Mouse (Mus musculus) ES-E14 (cell line): ENCODE results near the gene Olfr243. TPM values are rescaled to one million over a fixed set of nuclear protein-coding genes. Genes with fewer than 3 reads are reported as not detected.
"Not testable (repeated sequence)": the region's sequence is repeated elsewhere in the genome, so short reads cannot be mapped to it uniquely, and the experiment has no call there.

ENCODE experiments used
- DNase-seq: peaks from one replicate; pipeline ENCODE4 v3.0.0-alpha.2; 2013; ENCODE audit warnings: low read depth, low spot score
- H3K27ac ChIP-seq: 2 replicates; pipeline ENCODE4 v1.5.1; 2012; ENCODE audit warnings: low read depth, mild to moderate bottlenecking, low read length, moderate library complexity, mixed read lengths; ENCODE audit not compliant: poor library complexity, insufficient read depth, severe bottlenecking
- H3K36me3 ChIP-seq: 2 replicates; pipeline ENCODE4 v1.6.1; 2012; ENCODE audit warnings: mild to moderate bottlenecking, low read length, moderate library complexity, mixed read lengths; ENCODE audit not compliant: control insufficient read depth, poor library complexity, insufficient read depth, severe bottlenecking
- H3K4me1 ChIP-seq, 2 experiments: fragments of 150-350 bp in 1 of 2; sonication (generic) in 1 of 2; 2 replicates each; pipeline ENCODE4 v1.6.1; 2012; ENCODE audit warnings: low read length in 2 of 2, mild to moderate bottlenecking in 1 of 2, mixed read lengths in 1 of 2; ENCODE audit not compliant: control insufficient read depth in 2 of 2, insufficient read depth in 2 of 2, poor library complexity in 1 of 2
- H3K4me3 ChIP-seq, 2 experiments: fragments of 150-350 bp in 1 of 2; sonication (generic) in 1 of 2; 2 replicates each; pipeline ENCODE4 v1.5.1; 2012; ENCODE audit warnings: low read length in 2 of 2, low read depth in 1 of 2, mild to moderate bottlenecking in 1 of 2, mixed read lengths in 1 of 2; ENCODE audit not compliant: insufficient read depth in 1 of 2, poor library complexity in 1 of 2, severe bottlenecking in 1 of 2
- H3K9ac ChIP-seq: 2 replicates; pipeline ENCODE4 v1.6.1; 2012; ENCODE audit warnings: low read depth, mild to moderate bottlenecking, low read length, mixed read lengths; ENCODE audit not compliant: poor library complexity, insufficient read depth, severe bottlenecking
- H3K9me3 ChIP-seq: fragments of 150-350 bp; sonication (generic); 2 replicates; pipeline ENCODE4 v1.6.1; 2012; ENCODE audit warnings: low read depth, mild to moderate bottlenecking, low read length; ENCODE audit not compliant: control insufficient read depth, insufficient read depth
- CHD2 ChIP-seq: IDR thresholded peaks from 2 replicates; pipeline ENCODE4 v1.6.1; 2014; ENCODE audit warnings: mild to moderate bottlenecking, low read depth, low read length, inconsistent platforms
- HCFC1 ChIP-seq: IDR thresholded peaks from 2 replicates; pipeline ENCODE4 v1.6.1; 2012; ENCODE audit warnings: low read length, inconsistent platforms, borderline replicate concordance; ENCODE audit not compliant: insufficient read depth
- MAFK ChIP-seq: IDR thresholded peaks from 2 replicates; pipeline ENCODE4 v1.6.1; 2014; ENCODE audit warnings: mild to moderate bottlenecking, low read depth, low read length, inconsistent platforms; ENCODE audit not compliant: insufficient read depth
- ZC3H11A ChIP-seq: IDR thresholded peaks from 2 replicates; pipeline ENCODE4 v1.6.1; 2012; ENCODE audit warnings: low read depth, mild to moderate bottlenecking, inconsistent platforms, low read length, borderline replicate concordance
- ZNF384 ChIP-seq: IDR thresholded peaks from 2 replicates; pipeline ENCODE4 v1.6.1; 2012; ENCODE audit warnings: low read depth, low read length, inconsistent platforms
- in situ Hi-C, 2 experiments: fragments of 600-800 bp; cut with MboI; formaldehyde crosslinking; loops; one replicate each; pipeline ENCODE4 v1.15.1; 2025; ENCODE audit warnings: low sequenced_read_pairs in 2 of 2, inconsistent platforms in 1 of 2; ENCODE audit not compliant: unreplicated experiment in 2 of 2
- total RNA-seq: library from RNA; depleted of rRNA; stranded (reverse); fragments of 300-350 nt; gene quantifications from 2 replicates; pipeline ENCODE4 v1.2.3, GENCODE M21; 2012; rRNA removed

The Olfr243 gene
- total RNA-seq, 1 experiment, result not detected

GRCm38 (mm10) chr7:103730074-103730473 lies 15.6 kb downstream of the Olfr243 start, which contains the start of gene Olfr628:
Olfr628 (plus strand) TSS chr7:103730374.
- in situ Hi-C loops, result no loop called here
- no peak within 1 kb of the TSS for H3K4me3 ChIP-seq
- no peak for DNase-seq
- no peaks in the 10 kb centered on the region for H3K4me1 ChIP-seq
- H3K36me3 ChIP-seq, result no peaks in the 10 kb centered on the region
- H3K27ac ChIP-seq, result no peak within 1 kb of the TSS
- TF ChIP-seq MAFK, result no peak
- TF ChIP-seq CHD2, result no peak
- no peaks in the 10 kb centered on the region for H3K9me3 ChIP-seq
- H3K9ac ChIP-seq, result no peak within 1 kb of the TSS

DNA sequence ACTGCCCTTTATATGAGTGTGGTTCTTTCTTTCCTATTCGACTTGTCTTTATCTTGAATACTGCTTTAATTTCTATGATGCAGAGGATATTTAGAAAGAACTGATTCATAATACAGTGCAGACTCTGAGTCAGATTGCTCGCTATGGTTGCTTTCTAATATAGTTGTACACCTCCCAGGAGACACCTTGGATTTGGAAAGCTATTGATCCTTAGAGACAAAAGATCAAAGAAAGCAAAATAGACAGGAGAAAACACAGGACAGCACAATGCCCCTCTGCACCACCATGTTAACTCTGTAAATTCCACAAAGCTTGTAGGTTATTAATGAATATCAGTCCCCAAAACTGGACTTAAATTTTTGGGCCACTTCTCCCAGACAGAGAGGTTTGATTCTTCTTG lies 30.4 kb downstream of the Olfr243 start, which contains the start of gene Olfr629:
TSS of gene Olfr629 (minus strand) at position 101 of the 400 bp plus-strand sequence.
- no peak within 1 kb of the TSS for H3K9ac ChIP-seq
- in situ Hi-C loops, result no loop called here
- H3K4me1 ChIP-seq, result no peaks in the 10 kb centered on the region
- no peak within 1 kb of the TSS for H3K4me3 ChIP-seq
- H3K9me3 ChIP-seq, result no peaks in the 10 kb centered on the region
- H3K27ac ChIP-seq, result no peak within 1 kb of the TSS
- H3K36me3 ChIP-seq, result no peaks in the 10 kb centered on the region
- DNase-seq, result no peak
- TF ChIP-seq CHD2 (no peak), HCFC1 (no peak), ZNF384 (no peak), ZC3H11A (no peak), MAFK (no peak)

GRCm38 (mm10) chr7:103757233-103757632 lies 42.8 kb downstream of the Olfr243 start, which contains the start of gene Olfr630:
Olfr630 (minus strand) TSS chr7:103757333.
- H3K9me3 ChIP-seq, result no peaks in the 10 kb centered on the region
- no peak for TF ChIP-seq ZNF384
- no peak for TF ChIP-seq HCFC1
- TF ChIP-seq CHD2, result no peak
- TF ChIP-seq ZC3H11A, result no peak
- TF ChIP-seq MAFK, result no peak
- H3K36me3 ChIP-seq, result no peaks in the 10 kb centered on the region
- no peak within 1 kb of the TSS for H3K27ac ChIP-seq
- no peak within 1 kb of the TSS for H3K9ac ChIP-seq
- in situ Hi-C loops, result no loop called here
- no peak for DNase-seq
- H3K4me3 ChIP-seq, result no peak within 1 kb of the TSS
- no peaks in the 10 kb centered on the region for H3K4me1 ChIP-seq

GRCm38 (mm10) chr7:103762212-103762611 lies 47.7 kb downstream of the Olfr243 start:
- H3K27ac ChIP-seq, H3K4me3 ChIP-seq, H3K36me3 ChIP-seq, DNase-seq, H3K9me3 ChIP-seq, in situ Hi-C loops, H3K4me1 ChIP-seq, H3K9ac ChIP-seq: not testable (repeated sequence)

- H3K27ac ChIP-seq, H3K9ac ChIP-seq, H3K4me1 ChIP-seq, H3K9me3 ChIP-seq, H3K4me3 ChIP-seq, H3K36me3 ChIP-seq, DNase-seq, in situ Hi-C loops: not testable (repeated sequence)
These were observed 53.2 kb downstream of the Olfr243 start for GRCm38 (mm10) chr7:103767687-103768086.

Other genes with a start within 250 kb of the Olfr243 start
- not detected in 2 replicates for gene Olfr608, start 244.8 kb upstream of the Olfr243 start, total RNA-seq
- not detected in 2 replicates for gene Olfr609, start 216.6 kb upstream of the Olfr243 start, total RNA-seq
- not detected in 2 replicates for gene Olfr610, start 202.5 kb upstream of the Olfr243 start, total RNA-seq
- gene Olfr611, start 193.8 kb upstream of the Olfr243 start, total RNA-seq, result not detected in 2 replicates
- not detected in 2 replicates for gene Olfr612, start 172.0 kb upstream of the Olfr243 start, total RNA-seq
- gene Olfr613, start 166.6 kb upstream of the Olfr243 start, total RNA-seq, result not detected in 2 replicates
- not detected in 2 replicates for gene Olfr615, start 158.6 kb upstream of the Olfr243 start, total RNA-seq
- gene Olfr616, start 145.5 kb upstream of the Olfr243 start, total RNA-seq, result not detected in 2 replicates
- not detected in 2 replicates for gene Olfr617, start 141.6 kb upstream of the Olfr243 start, total RNA-seq
- not detected in 2 replicates for gene Olfr618, start 124.6 kb upstream of the Olfr243 start, total RNA-seq
- gene Olfr619, start 114.1 kb upstream of the Olfr243 start, total RNA-seq, result not detected in 2 replicates
- not detected in 2 replicates for gene Olfr620, start 102.1 kb upstream of the Olfr243 start, total RNA-seq
- gene Olfr622, start 72.0 kb upstream of the Olfr243 start, total RNA-seq, result not detected in 2 replicates
- not detected in 2 replicates for gene Olfr623, start 51.0 kb upstream of the Olfr243 start, total RNA-seq
- 0.04 TPM in 1 of 2 replicates, not detected in the other for gene Olfr624, start 43.5 kb upstream of the Olfr243 start, total RNA-seq
- not detected in 2 replicates for gene Olfr625-ps1, start 32.0 kb upstream of the Olfr243 start, total RNA-seq
- not detected in 2 replicates for gene Olfr628, start 15.7 kb downstream of the Olfr243 start, total RNA-seq
- gene Olfr629, start 30.3 kb downstream of the Olfr243 start, total RNA-seq, result not detected in 2 replicates
- gene Olfr630, start 42.7 kb downstream of the Olfr243 start, total RNA-seq, result not detected in 2 replicates
- gene Olfr69, start 56.9 kb downstream of the Olfr243 start, total RNA-seq, result not detected in 2 replicates
- not detected in 2 replicates for gene Olfr68, start 65.0 kb downstream of the Olfr243 start, total RNA-seq
- not detected in 2 replicates for gene Olfr67, start 77.2 kb downstream of the Olfr243 start, total RNA-seq
- gene Hbb-bt, start 99.3 kb downstream of the Olfr243 start, total RNA-seq, result not detected in 2 replicates
- gene Hbb-bs, start 113.4 kb downstream of the Olfr243 start, total RNA-seq, result not detected in 2 replicates
- not detected in 2 replicates for gene Hbb-bh2, start 125.8 kb downstream of the Olfr243 start, total RNA-seq
- not detected in 2 replicates for gene Hbb-bh1, start 128.5 kb downstream of the Olfr243 start, total RNA-seq
- not detected in 2 replicates for gene Hbb-y, start 138.5 kb downstream of the Olfr243 start, total RNA-seq
- not detected in 2 replicates for gene Olfr66, start 171.6 kb downstream of the Olfr243 start, total RNA-seq
- gene Olfr64, start 179.8 kb downstream of the Olfr243 start, total RNA-seq, result not detected in 2 replicates
- not detected in 2 replicates for gene Olfr65, start 188.8 kb downstream of the Olfr243 start, total RNA-seq
- not detected in 2 replicates for gene Olfr631, start 214.2 kb downstream of the Olfr243 start, total RNA-seq
- not detected in 2 replicates for gene Olfr632, start 219.7 kb downstream of the Olfr243 start, total RNA-seq
- not detected in 2 replicates for gene Olfr633, start 229.8 kb downstream of the Olfr243 start, total RNA-seq